Mouse (Mus musculus): ENCODE data around the gene Cplx2. TPM values are rescaled to one million over a fixed set of nuclear protein-coding genes. Genes with fewer than 3 reads are reported as not detected.
A peak's percentile ranks its signal among the peaks of the same experiment; 100 is the strongest.

Gene Cplx2
- polyA plus RNA-seq (2015; fragmentation: Nextera tagmentation; extraction: Ambion mirVana), result 27.9 and 31.2 TPM in 2 replicates

GRCm38 (mm10) chr13:54371049-54371386 is at the start of gene Cplx2:
Gene Cplx2 (plus strand): TSS chr13:54371349.
- peak within 1 kb of the TSS; percentile 53 for H3K9ac ChIP-seq
- WGBS, result 4% methylated on average over 7 of the region's 7 CpGs
- 0 out of 2 replicates have a peak, but pooled peaks have one; percentile 1 for ATAC-seq (ENCODE audit: low FRiP score, low read depth)
- peaks cover 51% of the 10 kb centered on the region for H3K4me1 ChIP-seq (replicated peaks)
- H3K36me3 ChIP-seq, result no peaks in the 10 kb centered on the region
- H3K4me3 ChIP-seq, result peak within 1 kb of the TSS; percentile 48
- H3K9me3 ChIP-seq, result no peaks in the 10 kb centered on the region
- H3K27me3 ChIP-seq, result peaks cover 3% of the 10 kb centered on the region; the same call in 1 of the 2 replicates
- peak within 1 kb of the TSS; percentile 74 for H3K4me2 ChIP-seq
- H3K27ac ChIP-seq (replicated peaks), result peak within 1 kb of the TSS; percentile 70

GRCm38 (mm10) chr13:54322396-54323306 is 48.5 kb upstream of the Cplx2 start:
- peaks cover 36% of the 10 kb centered on the region for H3K4me1 ChIP-seq (replicated peaks)
- 22% methylated on average over 19 of the region's 19 CpGs for WGBS
- no peak overlapping the region for H3K4me3 ChIP-seq
- no peak overlapping the region for H3K9ac ChIP-seq
- no peaks in the 10 kb centered on the region for H3K9me3 ChIP-seq
- no peaks in the 10 kb centered on the region for H3K36me3 ChIP-seq
- no peak overlapping the region for H3K4me2 ChIP-seq
- H3K27ac ChIP-seq (replicated peaks), result 0 out of 2 replicates have a peak overlapping the region, but pooled peaks have one; percentile 56
- ATAC-seq (ENCODE audit: low FRiP score, low read depth), result no peak
- H3K27me3 ChIP-seq, result no peaks in the 10 kb centered on the region

GRCm38 (mm10) chr13:54323307-54324165 is 47.6 kb upstream of the Cplx2 start:
- Histone ChIP-seq H3K27ac (replicated peaks) (peak overlapping the region; percentile 56), H3K4me3 (no peak overlapping the region), H3K27me3 (no peaks in the 10 kb centered on the region), H3K4me2 (no peak overlapping the region), H3K9ac (no peak overlapping the region), H3K4me1 (replicated peaks) (peaks cover 42% of the 10 kb centered on the region), H3K36me3 (no peaks in the 10 kb centered on the region), H3K9me3 (no peaks in the 10 kb centered on the region)
- no peak for ATAC-seq (ENCODE audit: low FRiP score, low read depth)
- WGBS, result 78% methylated on average over 13 of the region's 13 CpGs

GRCm38 (mm10) chr13:54324178-54324577 is 47.0 kb upstream of the Cplx2 start:
- 19% methylated on average over 2 of the region's 2 CpGs for WGBS
- H3K4me1 ChIP-seq (replicated peaks), result peaks cover 46% of the 10 kb centered on the region
- no peaks in the 10 kb centered on the region for H3K9me3 ChIP-seq
- H3K27ac ChIP-seq (replicated peaks), result peak overlapping the region; percentile 56
- no peak overlapping the region for H3K9ac ChIP-seq
- no peaks in the 10 kb centered on the region for H3K27me3 ChIP-seq
- ATAC-seq (ENCODE audit: low FRiP score, low read depth), result no peak
- no peaks in the 10 kb centered on the region for H3K36me3 ChIP-seq
- H3K4me2 ChIP-seq, result no peak overlapping the region
- no peak overlapping the region for H3K4me3 ChIP-seq

- H3K4me1 ChIP-seq (replicated peaks), result peaks cover 51% of the 10 kb centered on the region
- peak overlapping the region; percentile 14; the same call in 1 of the 2 replicates for H3K4me2 ChIP-seq
- H3K4me3 ChIP-seq, result no peak overlapping the region
- peak; percentile 73 for ATAC-seq (ENCODE audit: low FRiP score, low read depth)
- no peaks in the 10 kb centered on the region for H3K36me3 ChIP-seq
- H3K9me3 ChIP-seq, result no peaks in the 10 kb centered on the region
- H3K9ac ChIP-seq, result no peak overlapping the region
- H3K27me3 ChIP-seq, result no peaks in the 10 kb centered on the region
- peak overlapping the region; percentile 52 for H3K27ac ChIP-seq (replicated peaks)
- 28% methylated on average over 7 of the region's 7 CpGs for WGBS
Observed at GRCm38 (mm10) chr13:54325814-54326213, 45.3 kb upstream of the Cplx2 start.

- H3K27me3 ChIP-seq, result no peaks in the 10 kb centered on the region
- no peak overlapping the region for H3K9ac ChIP-seq
- peak overlapping the region; percentile 52; the same call in 1 of the 2 replicates for H3K27ac ChIP-seq (replicated peaks)
- H3K4me1 ChIP-seq (replicated peaks), result peaks cover 56% of the 10 kb centered on the region
- no peaks in the 10 kb centered on the region for H3K9me3 ChIP-seq
- no peak overlapping the region for H3K4me3 ChIP-seq
- no peak overlapping the region for H3K4me2 ChIP-seq
- no peak for ATAC-seq (ENCODE audit: low FRiP score, low read depth)
- WGBS, result 90% methylated on average over 6 of the region's 6 CpGs
- H3K36me3 ChIP-seq, result no peaks in the 10 kb centered on the region
Observed at GRCm38 (mm10) chr13:54326686-54327447, 44.3 kb upstream of the Cplx2 start.

GRCm38 (mm10) chr13:54328029-54328428 is 43.1 kb upstream of the Cplx2 start:
- ATAC-seq (ENCODE audit: low FRiP score, low read depth), result no peak
- Histone ChIP-seq H3K27me3 (no peaks in the 10 kb centered on the region), H3K9ac (no peak overlapping the region), H3K27ac (replicated peaks) (no peak overlapping the region), H3K4me2 (no peak overlapping the region), H3K4me1 (replicated peaks) (peaks cover 59% of the 10 kb centered on the region), H3K4me3 (no peak overlapping the region), H3K9me3 (no peaks in the 10 kb centered on the region), H3K36me3 (no peaks in the 10 kb centered on the region)
- 52% methylated on average over 1 of the region's 1 CpGs for WGBS

- Histone ChIP-seq H3K4me3 (no peak overlapping the region), H3K4me2 (no peak overlapping the region), H3K9me3 (no peaks in the 10 kb centered on the region), H3K9ac (no peak overlapping the region), H3K27ac (replicated peaks) (no peak overlapping the region; the same call in 1 of the 2 replicates), H3K4me1 (replicated peaks) (peaks cover 52% of the 10 kb centered on the region), H3K27me3 (no peaks in the 10 kb centered on the region), H3K36me3 (no peaks in the 10 kb centered on the region)
- 20% methylated on average over 8 of the region's 8 CpGs for WGBS
- no peak for ATAC-seq (ENCODE audit: low FRiP score, low read depth)
Observed at GRCm38 (mm10) chr13:54328954-54329490, 42.1 kb upstream of the Cplx2 start.

- Histone ChIP-seq H3K27me3 (no peaks in the 10 kb centered on the region), H3K4me1 (replicated peaks) (peaks cover 27% of the 10 kb centered on the region), H3K9me3 (no peaks in the 10 kb centered on the region), H3K9ac (no peak overlapping the region), H3K4me3 (no peak overlapping the region), H3K27ac (replicated peaks) (0 out of 2 replicates have a peak overlapping the region, but pooled peaks have one; percentile 35), H3K36me3 (no peaks in the 10 kb centered on the region), H3K4me2 (no peak overlapping the region)
- peak; percentile 47 for ATAC-seq (ENCODE audit: low FRiP score, low read depth)
- 55% methylated on average over 22 of the region's 22 CpGs for WGBS
Observed at GRCm38 (mm10) chr13:54331825-54332675, 39.1 kb upstream of the Cplx2 start.

GRCm38 (mm10) chr13:54332921-54333477 is 38.1 kb upstream of the Cplx2 start:
- H3K4me2 ChIP-seq, result no peak overlapping the region
- ATAC-seq (ENCODE audit: low FRiP score, low read depth), result no peak
- no peak overlapping the region for H3K4me3 ChIP-seq
- no peaks in the 10 kb centered on the region for H3K9me3 ChIP-seq
- no peaks in the 10 kb centered on the region for H3K27me3 ChIP-seq
- no peak overlapping the region for H3K27ac ChIP-seq (replicated peaks)
- H3K4me1 ChIP-seq (replicated peaks), result peaks cover 25% of the 10 kb centered on the region
- 76% methylated on average over 8 of the region's 8 CpGs for WGBS
- H3K9ac ChIP-seq, result no peak overlapping the region
- H3K36me3 ChIP-seq, result no peaks in the 10 kb centered on the region
